Mouse (Mus musculus) G1E (cell line): ENCODE results near the gene Tma16. TPM values are rescaled to one million over a fixed set of nuclear protein-coding genes. Genes with fewer than 3 reads are reported as not detected.
A peak's percentile ranks its signal among the peaks of the same experiment; 100 is the strongest.

Experiments used
- ATAC-seq: 2 replicates; pipeline ENCODE4 v1.8.0; 2016; ENCODE audit warnings: mild to moderate bottlenecking; ENCODE audit not compliant: insufficient number of reproducible peaks, poor library complexity, low FRiP score, severe bottlenecking; ENCODE audit errors: extremely low read depth
- DNase-seq: peaks from one replicate; pipeline ENCODE4 v3.0.0; 2012; ENCODE audit warnings: low spot score
- H3K27me3 ChIP-seq: 2 replicates; pipeline ENCODE4 v1.6.1; 2012; ENCODE audit warnings: mild to moderate bottlenecking, low read length, inconsistent platforms; ENCODE audit not compliant: insufficient read depth
- H3K36me3 ChIP-seq: replicated peaks from 2 replicates; pipeline ENCODE3; 2012; ENCODE audit warnings: mild to moderate bottlenecking, inconsistent platforms
- H3K4me1 ChIP-seq: 2 replicates; pipeline ENCODE4 v1.6.1; 2012; ENCODE audit warnings: low read depth, low read length, inconsistent platforms, mixed read lengths; ENCODE audit not compliant: insufficient read depth
- H3K4me3 ChIP-seq: 2 replicates; pipeline ENCODE4 v1.5.1; 2012; ENCODE audit warnings: low read depth, mild to moderate bottlenecking, inconsistent platforms, low read length, moderate library complexity, mixed read lengths
- H3K9me3 ChIP-seq: replicated peaks from 2 replicates; pipeline ENCODE4 v1.6.1; 2012; ENCODE audit warnings: inconsistent platforms
- CTCF ChIP-seq: IDR thresholded peaks from 2 replicates; pipeline ENCODE4 v1.5.1; 2012; ENCODE audit warnings: low read depth, low read length, inconsistent platforms, mixed read lengths
- GATA1 ChIP-seq: IDR thresholded peaks from 2 replicates; pipeline ENCODE4 v1.6.1; 2012; ENCODE audit warnings: borderline replicate concordance, low read length, inconsistent platforms, mixed read lengths
- GATA2 ChIP-seq: IDR thresholded peaks from 2 replicates; pipeline ENCODE4 v1.6.1; 2012; ENCODE audit warnings: low read depth, low read length, inconsistent platforms, borderline replicate concordance
- POLR2AphosphoS5 ChIP-seq: IDR thresholded peaks from 2 replicates; pipeline ENCODE4 v1.6.1; 2012; ENCODE audit warnings: low read depth, low read length, inconsistent platforms; ENCODE audit not compliant: insufficient replicate concordance
- TAL1 ChIP-seq: conservative IDR thresholded peaks from 2 replicates; pipeline ENCODE4 v1.6.1; 2012; ENCODE audit warnings: low read depth, low read length, inconsistent platforms, mixed read lengths
- polyA plus RNA-seq: library from polyadenylated mRNA; stranded (reverse); fragments of >175 nt; gene quantifications from 2 replicates; pipeline ENCODE4 v1.2.3, GENCODE M21; 2012
- total RNA-seq, 2 experiments: library from RNA; stranded (forward) in 1 of 2; stranded (reverse) in 1 of 2; fragments of 200-1000 nt in 1 of 2; fragments of >200 nt in 1 of 2; fragmentation: Nextera tagmentation in 1 of 2; gene quantifications; 2 replicates each; pipeline ENCODE4 v1.2.3; 2014 to 2017

Tma16 gene
- total and polyA plus RNA-seq, 3 experiments = 9.7 to 33.6 (median 29.3) TPM

GRCm38 (mm10) chr8:66495726-66496125 lies 9.4 kb upstream of the Tma16 start:
- H3K9me3 ChIP-seq = no peaks in the 10 kb centered on the region
- peak; percentile 69; the same call in 1 of the 2 replicates for ATAC-seq
- peaks cover 17% of the 10 kb centered on the region for H3K4me1 ChIP-seq
- no peak for TF ChIP-seq POLR2AphosphoS5
- no peak for TF ChIP-seq GATA2
- peak; percentile 69 for TF ChIP-seq CTCF
- H3K36me3 ChIP-seq = no peaks in the 10 kb centered on the region
- H3K4me3 ChIP-seq = no peak overlapping the region
- peak; percentile 22 for DNase-seq
- H3K27me3 ChIP-seq = peaks cover 5% of the 10 kb centered on the region; the same call in 1 of the 2 replicates

- ATAC-seq = no peak
- peaks cover 22% of the 10 kb centered on the region for H3K4me1 ChIP-seq
Measured at GRCm38 (mm10) chr8:66494496-66494895, 8.2 kb upstream of the Tma16 start.

GRCm38 (mm10) chr8:66490624-66491023 lies 4.3 kb upstream of the Tma16 start:
- H3K27me3 ChIP-seq = no peaks in the 10 kb centered on the region; the same call in 1 of the 2 replicates
- H3K4me3 ChIP-seq = no peak overlapping the region
- no peaks in the 10 kb centered on the region for H3K36me3 ChIP-seq
- peaks cover 13% of the 10 kb centered on the region for H3K4me1 ChIP-seq
- H3K9me3 ChIP-seq = no peaks in the 10 kb centered on the region
- ATAC-seq (peak; percentile 54), DNase-seq (peak; percentile 15)
- TF ChIP-seq POLR2AphosphoS5 = no peak
- TF ChIP-seq GATA2 = no peak
- no peak for TF ChIP-seq TAL1
- TF ChIP-seq CTCF = no peak
- TF ChIP-seq GATA1 = no peak

More at GRCm38 (mm10) chr8:66494496-66494895, 8.2 kb upstream of the Tma16 start:
- Histone ChIP-seq H3K36me3 (no peaks in the 10 kb centered on the region), H3K9me3 (no peaks in the 10 kb centered on the region), H3K4me3 (no peak overlapping the region), H3K27me3 (peaks cover 5% of the 10 kb centered on the region; the same call in 1 of the 2 replicates)
- TF ChIP-seq POLR2AphosphoS5 = no peak
- no peak for TF ChIP-seq TAL1
- no peak for DNase-seq

GRCm38 (mm10) chr8:66488556-66488955 lies 2.2 kb upstream of the Tma16 start:
- peaks cover 9% of the 10 kb centered on the region for H3K36me3 ChIP-seq
- TF ChIP-seq POLR2AphosphoS5 (no peak), TAL1 (no peak), CTCF (no peak), GATA1 (no peak), GATA2 (no peak)
- peaks cover 25% of the 10 kb centered on the region for H3K4me1 ChIP-seq
- no peaks in the 10 kb centered on the region; the same call in 1 of the 2 replicates for H3K27me3 ChIP-seq
- H3K4me3 ChIP-seq = no peak overlapping the region
- ATAC-seq (no peak), DNase-seq (no peak)
- H3K9me3 ChIP-seq = no peaks in the 10 kb centered on the region

- Histone ChIP-seq H3K4me1 (peaks cover 18% of the 10 kb centered on the region), H3K4me3 (no peak overlapping the region), H3K9me3 (no peaks in the 10 kb centered on the region), H3K36me3 (peaks cover 62% of the 10 kb centered on the region), H3K27me3 (no peaks in the 10 kb centered on the region)
- no peak for TF ChIP-seq CTCF
- no peak for TF ChIP-seq TAL1
- DNase-seq (no peak), ATAC-seq (no peak)
Measured at GRCm38 (mm10) chr8:66476880-66477279, 9.4 kb downstream of the Tma16 start.

GRCm38 (mm10) chr8:66469821-66470220 lies 16.5 kb downstream of the Tma16 start:
- Histone ChIP-seq H3K27me3 (peaks cover 16% of the 10 kb centered on the region), H3K9me3 (no peaks in the 10 kb centered on the region), H3K4me1 (peaks cover 3% of the 10 kb centered on the region; the same call in 1 of the 2 replicates), H3K36me3 (peaks cover under 1% of the 10 kb centered on the region), H3K4me3 (no peak overlapping the region)
- DNase-seq (no peak), ATAC-seq (no peak)
- TF ChIP-seq GATA1 (no peak), POLR2AphosphoS5 (no peak), CTCF (no peak), GATA2 (no peak), TAL1 (no peak)

GRCm38 (mm10) chr8:66457057-66457456 lies 29.3 kb downstream of the Tma16 start:
- Histone ChIP-seq H3K27me3 (peaks cover 11% of the 10 kb centered on the region), H3K9me3 (no peaks in the 10 kb centered on the region), H3K4me1 (peaks cover 2% of the 10 kb centered on the region; the same call in 1 of the 2 replicates), H3K36me3 (no peaks in the 10 kb centered on the region), H3K4me3 (no peak overlapping the region)
- ATAC-seq (no peak), DNase-seq (no peak)
- no peak for TF ChIP-seq GATA1
- TF ChIP-seq GATA2 = no peak
